Mouse (Mus musculus): ENCODE data around the gene Crtc2. TPM values are rescaled to one million over a fixed set of nuclear protein-coding genes. Genes with fewer than 3 reads are reported as not detected.

Gene Crtc2
- polyA plus RNA-seq, 1 experiment = not detected

DNA sequence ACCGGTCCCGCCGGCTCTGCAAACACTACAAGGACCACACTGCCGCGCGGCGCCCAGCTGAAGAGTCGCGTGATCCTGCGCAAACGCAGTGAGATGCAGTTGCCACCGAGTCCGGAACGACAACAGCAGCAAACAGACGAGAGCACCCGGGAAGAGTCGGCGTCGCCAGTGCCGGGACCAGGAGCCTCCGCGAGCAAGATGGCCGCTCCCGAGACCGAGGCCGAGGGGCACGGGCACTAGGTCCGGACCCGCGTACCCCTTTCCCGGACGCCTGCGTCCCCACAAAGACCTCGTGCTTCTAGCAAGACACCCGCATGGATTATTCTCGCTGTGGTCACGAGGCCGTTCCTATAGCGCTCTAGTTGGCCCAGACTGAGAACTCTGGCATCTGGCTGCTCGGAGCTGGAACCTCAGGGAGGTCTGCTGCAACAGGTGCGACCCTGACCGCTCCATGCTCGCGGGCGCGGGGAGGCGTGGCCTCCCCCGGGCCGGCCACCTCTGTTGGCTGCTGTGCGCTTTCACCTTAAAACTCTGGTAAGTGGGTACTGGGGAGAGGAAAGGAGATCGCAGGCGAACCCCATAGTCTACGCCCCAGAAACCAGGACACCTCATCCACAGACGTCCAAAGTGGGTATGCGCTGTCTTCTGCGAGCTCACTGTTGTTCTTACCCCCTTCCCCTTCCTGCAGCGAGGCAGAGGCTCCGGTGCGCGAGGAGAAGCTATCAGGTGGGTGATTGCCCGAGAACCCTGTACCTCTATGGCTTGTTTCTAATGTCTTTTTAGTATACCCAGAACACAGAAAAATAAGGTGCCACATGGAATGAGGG, 22.2 kb upstream of the Crtc2 start, which contains the start of gene Jtb:
Gene Jtb (plus strand): TSS at position 91 of the 827 bp plus-strand sequence.
- H3K27ac ChIP-seq (ENCODE audit: insufficient read depth, low read depth, low read length) = peak within 1 kb of the TSS; percentile 13; the same call in 1 of the 2 replicates
- TF ChIP-seq CTCF (IDR thresholded peaks at IDR 0.05; ENCODE audit: insufficient read depth, low read depth, low read length) (no peak), POLR2A (IDR thresholded peaks at IDR 0.05; ENCODE audit: insufficient read depth, low read depth, low read length) (peak; percentile 78; the same call in 1 of the 2 replicates)
- under 1% methylated on average over 61 of the region's 61 CpGs for WGBS

DNA sequence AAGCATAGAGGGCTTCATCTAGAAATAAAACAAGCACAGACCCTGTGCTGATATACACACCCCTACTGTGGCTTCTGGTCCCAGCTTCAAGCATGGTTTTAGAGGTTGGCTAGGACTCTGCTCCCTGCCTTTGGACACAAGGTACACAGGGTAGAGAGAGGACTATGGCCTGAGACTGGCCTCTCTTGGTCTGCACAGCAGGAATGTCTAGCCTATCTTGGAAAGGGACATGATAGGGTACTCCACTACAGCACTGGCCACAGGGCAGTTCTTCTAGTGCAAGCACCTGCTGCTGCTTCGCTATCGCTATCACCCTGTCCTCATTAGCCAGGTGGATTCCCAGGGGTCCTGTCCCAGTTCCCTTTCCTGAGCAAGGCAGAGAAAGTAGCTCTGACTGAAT, 12.7 kb upstream of the Crtc2 start:
- Histone ChIP-seq H3K4me3 (ENCODE audit: insufficient read depth, low read depth, low read length) (no peak overlapping the region), H3K4me1 (ENCODE audit: control insufficient read depth, insufficient read depth, low read length) (peaks cover 7% of the 10 kb centered on the region; the same call in 1 of the 2 replicates), H3K27ac (ENCODE audit: insufficient read depth, low read depth, low read length) (no peak overlapping the region)
- TF ChIP-seq CTCF (IDR thresholded peaks at IDR 0.05; ENCODE audit: insufficient read depth, low read depth, low read length) = no peak
- no peak for TF ChIP-seq POLR2A (IDR thresholded peaks at IDR 0.05; ENCODE audit: insufficient read depth, low read depth, low read length)
- WGBS = 89% methylated on average over 2 of the region's 2 CpGs

More for the DNA sequence above, 22.2 kb upstream of the Crtc2 start, which contains the start of gene Jtb:
- Histone ChIP-seq H3K4me3 (ENCODE audit: insufficient read depth, low read depth, low read length) (peak within 1 kb of the TSS; percentile 87), H3K4me1 (ENCODE audit: control insufficient read depth, insufficient read depth, low read length) (peaks cover 4% of the 10 kb centered on the region)

DNA sequence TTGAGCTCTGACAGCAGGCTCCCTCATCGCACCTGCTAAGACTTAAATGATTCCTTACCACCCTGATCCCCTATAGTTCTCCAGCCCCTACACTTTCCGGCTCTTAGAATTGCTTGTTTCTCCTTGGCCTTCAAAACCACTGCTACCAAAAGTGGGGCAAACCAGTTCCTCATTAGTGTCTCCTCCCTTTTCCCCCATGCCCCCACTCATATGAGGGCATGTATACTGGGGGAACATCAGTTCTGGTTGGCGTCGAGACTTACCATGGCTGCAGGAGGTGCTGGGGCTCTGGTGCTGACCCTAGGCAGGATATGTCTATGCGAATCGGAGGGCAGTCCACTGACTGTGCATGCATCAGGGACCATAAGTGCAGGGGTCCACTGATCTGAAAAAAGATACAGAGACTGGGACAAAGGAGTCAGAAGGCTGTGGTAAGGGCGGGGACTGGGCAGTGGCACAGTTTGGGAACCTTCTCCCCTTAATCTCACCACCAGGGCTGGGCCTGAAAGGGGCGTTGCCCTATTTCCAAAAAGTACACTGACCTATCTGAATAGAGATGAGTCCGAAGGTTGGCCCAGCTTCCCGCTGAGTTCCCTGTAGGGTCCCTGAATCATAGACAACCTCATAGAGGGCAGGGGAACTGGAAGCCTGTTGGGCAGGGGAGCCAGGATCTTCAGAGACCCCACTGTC, 12.1 kb upstream of the Crtc2 start:
- no peak overlapping the region for H3K4me3 ChIP-seq (ENCODE audit: insufficient read depth, low read depth, low read length)
- TF ChIP-seq POLR2A (IDR thresholded peaks at IDR 0.05; ENCODE audit: insufficient read depth, low read depth, low read length) (no peak), CTCF (IDR thresholded peaks at IDR 0.05; ENCODE audit: insufficient read depth, low read depth, low read length) (no peak)
- H3K27ac ChIP-seq (ENCODE audit: insufficient read depth, low read depth, low read length) = no peak overlapping the region
- peaks cover 7% of the 10 kb centered on the region; the same call in 1 of the 2 replicates for H3K4me1 ChIP-seq (ENCODE audit: control insufficient read depth, insufficient read depth, low read length)
- WGBS = 89% methylated on average over 10 of the region's 10 CpGs

DNA sequence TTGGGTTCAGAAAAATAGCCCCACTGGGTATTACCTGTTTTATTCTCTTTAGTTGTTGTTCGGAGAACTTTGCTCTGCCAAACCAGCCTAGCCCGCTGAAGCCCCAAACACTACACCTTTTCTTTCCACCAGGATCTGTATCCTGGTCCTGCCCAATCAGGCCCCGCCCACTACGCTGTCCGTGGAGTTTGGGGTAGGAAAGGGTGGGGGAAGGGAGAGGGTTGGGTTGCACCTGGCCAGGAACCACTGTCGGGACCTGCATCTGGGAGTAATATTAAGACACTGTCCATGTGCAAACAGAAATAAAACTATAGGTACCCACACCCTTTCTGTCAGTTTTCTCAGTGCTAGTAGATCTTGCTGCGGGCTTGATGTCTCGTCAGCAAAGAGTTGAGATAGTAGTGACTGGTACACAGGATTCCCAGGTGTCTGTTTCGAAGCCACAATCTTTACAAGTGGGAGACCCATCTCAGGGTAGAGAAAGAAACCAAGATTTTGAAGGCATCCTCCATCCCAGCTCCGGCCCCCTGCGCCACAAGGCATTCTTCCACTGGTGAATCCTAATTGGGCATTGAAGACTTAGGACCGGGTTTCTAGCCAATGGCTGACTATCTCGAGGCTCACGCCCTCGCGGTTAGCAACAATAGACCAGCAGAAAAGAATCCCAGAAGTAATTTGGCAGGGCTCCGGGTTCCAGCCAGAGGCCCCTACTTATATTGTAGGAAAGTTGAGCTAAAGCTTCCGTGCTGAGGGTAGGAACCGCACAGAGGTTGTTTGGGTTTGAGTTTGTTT, 10.8 kb upstream of the Crtc2 start, which contains the start of gene Creb3l4:
Gene Creb3l4 (minus strand): TSS at position 529 of the 792 bp plus-strand sequence.
- Histone ChIP-seq H3K27ac (ENCODE audit: insufficient read depth, low read depth, low read length) (no peak within 1 kb of the TSS), H3K4me3 (ENCODE audit: insufficient read depth, low read depth, low read length) (no peak within 1 kb of the TSS), H3K4me1 (ENCODE audit: control insufficient read depth, insufficient read depth, low read length) (peaks cover 7% of the 10 kb centered on the region)
- 11% methylated on average over 19 of the region's 19 CpGs for WGBS
- TF ChIP-seq POLR2A (IDR thresholded peaks at IDR 0.05; ENCODE audit: insufficient read depth, low read depth, low read length) (no peak), CTCF (IDR thresholded peaks at IDR 0.05; ENCODE audit: insufficient read depth, low read depth, low read length) (no peak)

DNA sequence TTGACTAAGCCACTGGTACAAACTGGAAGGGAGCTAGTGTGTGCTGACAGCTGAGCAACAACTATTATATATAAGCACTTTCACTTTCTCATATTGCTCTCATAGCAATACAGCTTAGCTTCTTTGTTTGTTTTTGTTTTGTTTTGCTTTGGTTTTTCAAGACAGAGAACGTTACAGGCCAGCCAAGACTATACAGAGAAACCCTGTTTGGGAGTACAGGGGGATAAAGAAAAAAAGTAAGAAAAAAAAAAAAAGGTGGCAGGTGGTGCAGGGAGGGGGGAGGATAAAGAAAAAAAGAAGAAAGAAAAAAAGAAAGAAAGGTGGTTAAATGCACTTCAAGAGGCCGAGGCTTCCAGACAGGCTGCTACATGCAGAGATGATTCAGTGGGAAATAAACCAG, 8.6 kb upstream of the Crtc2 start:
- 35% methylated on average over 2 of the region's 2 CpGs for WGBS
- TF ChIP-seq POLR2A (IDR thresholded peaks at IDR 0.05; ENCODE audit: insufficient read depth, low read depth, low read length) (no peak), CTCF (IDR thresholded peaks at IDR 0.05; ENCODE audit: insufficient read depth, low read depth, low read length) (no peak)
- Histone ChIP-seq H3K27ac (ENCODE audit: insufficient read depth, low read depth, low read length) (no peak overlapping the region), H3K4me1 (ENCODE audit: control insufficient read depth, insufficient read depth, low read length) (peaks cover 12% of the 10 kb centered on the region), H3K4me3 (ENCODE audit: insufficient read depth, low read depth, low read length) (no peak overlapping the region)

DNA sequence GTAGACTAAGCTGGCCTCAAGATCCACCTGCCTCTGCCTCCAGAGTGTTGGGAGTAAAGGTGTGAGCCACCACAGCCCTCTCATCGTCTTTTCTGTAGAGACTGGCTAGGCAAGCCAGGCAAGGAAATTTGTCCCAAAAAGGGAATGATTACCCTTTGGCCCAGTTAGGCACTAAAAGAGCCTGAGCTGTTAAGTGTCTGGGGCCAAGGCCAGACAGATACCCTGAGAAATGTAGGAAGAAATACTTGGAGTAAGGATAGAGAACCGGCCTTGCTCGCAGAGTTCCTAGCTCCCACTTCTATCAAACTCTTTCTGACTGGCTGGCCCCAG, 6.4 kb upstream of the Crtc2 start:
- peak overlapping the region; percentile 45 for H3K4me3 ChIP-seq (ENCODE audit: insufficient read depth, low read depth, low read length)
- H3K27ac ChIP-seq (ENCODE audit: insufficient read depth, low read depth, low read length) = peak overlapping the region; percentile 93
- H3K4me1 ChIP-seq (ENCODE audit: control insufficient read depth, insufficient read depth, low read length) = peaks cover 12% of the 10 kb centered on the region
- TF ChIP-seq POLR2A (IDR thresholded peaks at IDR 0.05; ENCODE audit: insufficient read depth, low read depth, low read length) (no peak), CTCF (IDR thresholded peaks at IDR 0.05; ENCODE audit: insufficient read depth, low read depth, low read length) (no peak)
- 0% methylated on average over 3 of the region's 3 CpGs for WGBS

DNA sequence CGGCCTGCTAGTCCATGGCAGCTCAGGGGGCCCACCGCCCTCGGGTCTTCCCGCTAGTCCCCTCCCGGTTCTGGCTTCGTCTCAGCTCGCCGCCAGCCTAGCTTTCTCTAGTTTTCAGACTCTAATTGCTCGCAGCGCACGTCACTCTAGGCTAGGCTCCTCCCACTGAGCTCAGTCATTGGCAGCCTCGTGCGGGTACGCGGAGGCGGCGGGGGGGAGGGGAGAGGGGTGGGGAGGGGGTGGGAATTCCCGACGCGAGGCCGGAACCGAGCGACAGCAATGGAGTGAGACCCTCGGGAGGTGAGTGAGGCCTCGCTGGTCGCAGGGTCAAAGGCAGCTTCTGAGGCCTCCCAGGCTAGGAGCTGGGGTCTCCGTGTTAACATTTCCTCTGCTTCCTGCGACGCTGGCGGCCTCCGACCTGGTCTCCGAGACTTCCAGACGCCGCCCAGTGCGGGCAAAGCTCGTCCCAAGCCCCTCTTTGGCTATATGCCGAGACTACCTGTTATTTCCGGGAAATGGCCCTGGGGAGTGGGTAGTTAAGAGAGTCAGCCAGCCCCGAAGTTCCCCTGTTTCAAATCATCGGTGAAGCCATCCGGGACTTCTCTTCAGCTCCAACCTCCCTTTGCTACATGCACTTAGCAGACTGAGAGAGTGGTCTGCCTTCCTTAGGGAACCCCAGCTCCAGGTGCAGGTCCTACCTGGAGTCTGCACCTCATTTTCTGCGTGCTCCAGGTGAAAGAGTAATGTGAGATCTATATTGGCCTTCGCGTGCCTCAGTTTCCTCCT, 5.8 kb upstream of the Crtc2 start, which contains the start of gene Slc39a1:
Gene Slc39a1 (plus strand): TSS at position 213 of the 786 bp plus-strand sequence.
- peaks cover 7% of the 10 kb centered on the region for H3K4me1 ChIP-seq (ENCODE audit: control insufficient read depth, insufficient read depth, low read length)
- WGBS = under 1% methylated on average over 43 of the region's 44 CpGs
- TF ChIP-seq CTCF (IDR thresholded peaks at IDR 0.05; ENCODE audit: insufficient read depth, low read depth, low read length) (no peak), POLR2A (IDR thresholded peaks at IDR 0.05; ENCODE audit: insufficient read depth, low read depth, low read length) (peak; percentile 51)
- H3K27ac ChIP-seq (ENCODE audit: insufficient read depth, low read depth, low read length) = peak within 1 kb of the TSS; percentile 93
- H3K4me3 ChIP-seq (ENCODE audit: insufficient read depth, low read depth, low read length) = peak within 1 kb of the TSS; percentile 68

DNA sequence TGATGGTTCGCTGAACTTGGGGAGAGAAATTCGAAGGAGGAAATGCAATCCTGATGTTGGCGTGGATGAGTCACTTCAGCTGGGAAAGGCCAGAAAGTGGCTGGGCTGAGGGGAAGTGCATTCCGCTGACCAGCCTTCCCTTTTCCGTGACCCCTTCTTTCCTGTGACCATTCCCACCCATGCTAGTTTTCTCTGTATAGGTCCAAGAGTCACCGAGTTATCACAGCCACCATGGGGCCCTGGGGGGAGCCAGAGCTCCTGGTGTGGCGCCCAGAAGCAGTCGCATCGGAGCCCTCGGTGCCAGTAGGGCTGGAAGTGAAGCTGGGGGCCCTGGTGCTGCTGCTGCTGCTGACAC, 5.2 kb upstream of the Crtc2 start:
- TF ChIP-seq CTCF (IDR thresholded peaks at IDR 0.05; ENCODE audit: insufficient read depth, low read depth, low read length) (no peak), POLR2A (IDR thresholded peaks at IDR 0.05; ENCODE audit: insufficient read depth, low read depth, low read length) (no peak)
- peaks cover 6% of the 10 kb centered on the region for H3K4me1 ChIP-seq (ENCODE audit: control insufficient read depth, insufficient read depth, low read length)
- 1% methylated on average over 10 of the region's 10 CpGs for WGBS
- H3K4me3 ChIP-seq (ENCODE audit: insufficient read depth, low read depth, low read length) = peak overlapping the region; percentile 68
- H3K27ac ChIP-seq (ENCODE audit: insufficient read depth, low read depth, low read length) = 0 out of 2 replicates have a peak overlapping the region, but pooled peaks have one; percentile 57
